Mouse (Mus musculus): ENCODE results near the gene Arhgap21. TPM values are rescaled to one million over a fixed set of nuclear protein-coding genes. Genes with fewer than 3 reads are reported as not detected.
A peak's percentile ranks its signal among the peaks of the same experiment; 100 is the strongest.

The Arhgap21 gene
- total RNA-seq, 1 experiment from 2014 or later, result 62.4 TPM

GRCm38 (mm10) chr2:20902981-20903645 lies 65.6 kb downstream of the Arhgap21 start:
- ATAC-seq (replicated peaks; ENCODE audit: low read depth, poor library complexity, severe bottlenecking), result no peak

DNA sequence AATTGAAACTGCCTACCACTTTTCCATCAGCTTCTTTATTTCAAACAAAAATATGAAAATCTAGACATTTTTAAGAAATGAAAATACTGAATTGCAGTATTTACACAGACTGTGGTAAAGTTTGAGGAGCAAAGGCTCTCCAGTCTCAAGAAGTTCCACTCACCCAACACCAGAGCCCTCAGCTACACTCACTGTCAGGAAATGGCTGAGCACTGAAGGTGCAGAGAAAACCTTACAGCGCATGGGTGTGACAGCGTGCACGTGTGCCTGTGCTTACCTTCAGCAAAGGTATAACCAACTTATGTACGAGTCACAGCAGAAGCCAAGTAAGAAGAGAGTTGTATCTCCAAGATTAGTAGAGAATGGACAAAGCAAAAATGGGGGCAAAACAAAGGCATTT lies 66.8 kb downstream of the Arhgap21 start:
- ATAC-seq (replicated peaks; ENCODE audit: low read depth, poor library complexity, severe bottlenecking), result no peak

GRCm38 (mm10) chr2:20899301-20899700 lies 69.4 kb downstream of the Arhgap21 start:
- peak; percentile 93 for ATAC-seq (replicated peaks; ENCODE audit: low read depth, poor library complexity, severe bottlenecking)

DNA sequence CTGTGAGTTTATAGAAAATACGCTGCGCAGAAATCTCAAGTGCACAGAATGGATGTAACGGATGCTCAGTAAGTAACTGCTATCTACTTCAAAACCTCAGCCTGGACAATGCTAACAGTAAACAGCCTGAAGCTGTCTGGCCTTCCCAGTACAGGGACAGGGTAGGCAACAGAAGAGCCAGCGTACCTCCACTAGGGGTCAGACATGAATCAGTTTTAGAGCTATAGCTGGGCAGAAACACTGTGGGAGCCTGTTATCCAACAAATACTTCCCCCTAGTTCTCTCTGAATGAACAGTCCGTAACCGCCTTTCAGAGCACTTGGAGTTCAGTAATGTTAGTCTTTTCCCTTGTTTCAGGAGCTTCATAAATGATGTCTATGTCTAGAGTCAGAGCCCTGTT lies 70.0 kb downstream of the Arhgap21 start:
- ATAC-seq (replicated peaks; ENCODE audit: low read depth, poor library complexity, severe bottlenecking), result peak; percentile 89

DNA sequence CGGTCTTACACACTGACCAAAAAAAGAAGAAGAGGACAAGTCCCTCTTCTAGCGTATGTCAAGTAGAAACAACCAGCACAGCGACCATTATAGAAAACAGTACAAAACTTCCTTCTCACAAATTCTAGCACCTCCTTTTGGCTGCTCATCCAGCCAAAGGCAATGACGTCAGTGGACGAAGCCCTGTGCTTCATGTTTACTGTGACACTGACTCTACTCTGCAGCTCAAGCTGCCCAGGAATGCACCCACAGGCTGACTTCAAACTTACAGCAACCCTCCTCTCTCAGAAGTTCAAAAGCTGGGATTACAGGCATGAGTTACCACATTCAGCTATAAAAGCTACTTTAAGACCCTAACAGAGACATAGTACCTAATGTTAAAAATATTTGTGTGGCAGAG lies 72.2 kb downstream of the Arhgap21 start:
- ATAC-seq (replicated peaks; ENCODE audit: low read depth, poor library complexity, severe bottlenecking), result no peak

GRCm38 (mm10) chr2:20894100-20894690 lies 74.5 kb downstream of the Arhgap21 start:
- ATAC-seq (replicated peaks; ENCODE audit: low read depth, poor library complexity, severe bottlenecking), result peak; percentile 84

DNA sequence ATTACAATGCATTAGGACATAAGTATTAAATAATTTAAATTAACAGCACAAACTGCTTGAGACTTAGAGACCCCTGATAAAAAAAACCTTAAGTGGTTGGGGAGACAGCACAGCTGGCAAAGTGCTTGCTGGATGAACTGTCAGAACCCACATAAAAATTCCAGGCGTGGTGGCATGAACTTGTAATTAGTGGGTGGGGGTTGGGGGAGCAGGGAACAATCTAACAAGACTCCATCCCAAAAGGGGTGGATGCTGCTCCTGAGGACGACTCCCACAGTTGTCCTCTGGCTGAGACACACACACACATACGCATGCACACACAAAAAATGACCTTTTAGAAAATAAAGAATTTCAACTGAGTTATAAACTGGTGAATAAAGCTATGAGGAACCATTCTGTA lies 79.9 kb downstream of the Arhgap21 start:
- no peak for ATAC-seq (replicated peaks; ENCODE audit: low read depth, poor library complexity, severe bottlenecking)

DNA sequence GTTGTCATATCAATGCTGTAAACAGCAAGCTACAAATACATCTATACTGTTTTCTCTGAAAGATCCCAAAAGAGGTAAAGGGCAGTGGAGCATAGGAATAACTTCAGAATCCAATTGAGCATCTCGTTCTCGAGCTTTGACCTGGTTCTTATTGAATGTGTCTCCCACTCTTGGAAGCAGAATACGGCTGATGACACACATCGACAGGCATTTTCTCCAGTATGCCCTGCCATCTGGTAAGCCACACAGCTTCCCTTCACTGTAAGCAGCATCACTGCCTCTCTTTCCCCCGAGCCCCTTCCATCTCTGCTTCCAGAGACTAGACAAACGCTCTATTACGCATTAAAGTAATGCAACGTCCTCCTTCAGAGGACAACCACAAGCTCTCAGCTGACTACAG lies 85.4 kb downstream of the Arhgap21 start:
- no peak for ATAC-seq (replicated peaks; ENCODE audit: low read depth, poor library complexity, severe bottlenecking)

DNA sequence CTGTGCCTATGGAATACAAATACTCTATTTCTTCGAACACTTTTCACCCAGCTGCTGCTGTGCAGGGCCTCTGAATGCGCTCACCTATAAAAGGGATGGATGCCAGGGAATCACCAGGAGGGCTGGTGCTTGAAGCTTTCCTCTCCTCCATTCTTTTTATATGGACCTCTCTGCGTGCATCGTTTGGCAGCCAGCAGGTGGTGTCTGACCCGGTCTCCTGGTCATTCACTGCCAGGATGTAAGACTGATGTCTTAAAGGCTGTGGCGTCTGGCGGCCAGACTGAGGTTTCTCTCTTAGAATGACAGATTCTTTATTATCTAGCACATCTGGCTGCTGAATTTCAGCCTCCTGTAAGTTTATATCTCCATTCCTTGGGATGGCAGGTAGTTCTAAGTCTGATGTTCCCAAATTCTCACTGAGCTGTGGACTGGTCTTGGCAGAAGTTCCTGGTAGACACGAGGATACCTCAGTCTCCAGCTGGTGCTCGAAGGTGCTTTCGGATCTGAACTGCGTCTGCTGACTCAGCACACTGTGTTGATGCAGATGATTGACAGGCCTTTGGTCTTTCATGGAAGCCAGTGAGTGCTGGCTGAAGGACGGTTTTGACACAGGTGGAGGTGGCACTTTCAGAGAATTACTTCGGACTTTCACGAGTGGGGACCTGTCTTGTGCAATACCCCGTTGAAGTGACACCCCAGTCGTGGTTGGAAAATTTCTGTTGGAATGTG lies 88.6 kb downstream of the Arhgap21 start:
- no peak for ATAC-seq (replicated peaks; ENCODE audit: low read depth, poor library complexity, severe bottlenecking)

GRCm38 (mm10) chr2:20874621-20875020 lies 94.1 kb downstream of the Arhgap21 start:
- ATAC-seq (replicated peaks; ENCODE audit: low read depth, poor library complexity, severe bottlenecking), result no peak

DNA sequence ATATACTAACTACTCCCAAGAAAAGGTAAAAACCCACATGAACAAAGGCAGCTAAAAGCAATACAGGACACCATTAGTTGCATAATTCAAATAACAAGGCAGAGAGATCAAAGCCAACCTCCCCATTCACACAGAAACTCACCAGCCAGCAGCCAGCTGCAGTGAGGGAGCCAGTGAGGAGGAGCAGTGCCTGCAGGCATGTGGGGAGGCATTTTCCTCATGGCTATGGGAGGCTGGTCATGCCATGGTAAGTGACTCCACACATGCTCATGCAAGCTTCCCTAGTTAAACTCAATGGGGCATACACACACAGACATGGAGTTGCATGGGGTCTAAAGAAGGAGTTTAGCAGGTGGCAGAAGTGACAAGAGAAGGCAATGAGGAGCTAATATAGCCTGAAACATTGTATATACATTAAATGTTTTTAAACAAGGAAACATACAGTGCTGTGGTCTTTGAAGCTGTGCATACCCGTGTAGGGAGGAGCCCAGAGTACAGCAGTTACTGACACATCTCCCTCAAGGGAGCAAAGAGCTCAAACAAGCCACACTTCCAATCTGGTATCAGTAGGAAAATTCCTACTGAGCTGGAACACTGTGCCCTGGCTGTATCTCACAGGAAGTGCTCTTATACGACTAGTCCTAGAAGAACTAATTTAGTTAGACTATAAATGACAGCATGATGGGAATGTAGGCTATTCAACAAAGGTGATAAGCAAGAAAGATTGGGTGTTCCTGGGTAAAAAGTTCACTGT lies 99.3 kb downstream of the Arhgap21 start:
- no peak for ATAC-seq (replicated peaks; ENCODE audit: low read depth, poor library complexity, severe bottlenecking)

DNA sequence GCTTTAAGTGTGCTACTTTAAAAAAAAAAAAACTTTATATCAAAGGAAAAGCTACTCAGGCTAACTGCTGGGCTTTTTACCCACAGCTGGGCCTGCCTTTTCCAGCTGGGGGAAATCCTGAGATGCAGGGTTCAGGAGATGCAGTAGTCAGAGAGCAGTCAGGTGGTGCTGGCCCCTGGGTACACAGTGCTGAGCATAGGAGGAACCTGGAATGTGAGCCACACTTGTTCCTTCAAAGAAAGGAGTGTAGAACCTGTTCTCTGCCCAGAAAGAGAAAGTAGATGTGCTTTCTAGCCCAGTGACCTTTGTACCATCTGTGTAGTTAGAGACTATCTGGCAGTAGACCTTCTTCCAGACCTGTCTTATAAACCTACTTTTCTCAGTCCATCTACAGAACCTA lies 100.6 kb downstream of the Arhgap21 start:
- no peak for ATAC-seq (replicated peaks; ENCODE audit: low read depth, poor library complexity, severe bottlenecking)

GRCm38 (mm10) chr2:20865795-20866194 lies 102.9 kb downstream of the Arhgap21 start:
- no peak for ATAC-seq (replicated peaks; ENCODE audit: low read depth, poor library complexity, severe bottlenecking)

DNA sequence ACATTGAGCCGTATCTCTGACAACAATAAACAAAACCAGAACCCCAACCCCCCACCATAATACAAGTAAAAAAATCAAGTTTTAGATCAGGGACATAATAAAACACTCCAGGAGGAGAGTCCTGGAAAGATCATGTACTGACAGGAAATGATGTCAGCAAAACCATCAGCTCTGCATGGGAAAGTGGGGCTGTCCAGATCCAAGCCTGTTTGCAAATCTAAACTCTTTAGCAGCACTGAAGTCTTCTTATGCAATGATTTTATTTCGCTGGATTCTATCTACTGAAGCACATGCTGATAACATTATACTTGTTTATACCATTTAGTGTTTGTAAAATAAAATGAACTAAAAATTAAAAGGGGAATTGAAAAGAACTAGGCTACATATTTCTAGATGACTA lies 104.1 kb downstream of the Arhgap21 start:
- no peak for ATAC-seq (replicated peaks; ENCODE audit: low read depth, poor library complexity, severe bottlenecking)

DNA sequence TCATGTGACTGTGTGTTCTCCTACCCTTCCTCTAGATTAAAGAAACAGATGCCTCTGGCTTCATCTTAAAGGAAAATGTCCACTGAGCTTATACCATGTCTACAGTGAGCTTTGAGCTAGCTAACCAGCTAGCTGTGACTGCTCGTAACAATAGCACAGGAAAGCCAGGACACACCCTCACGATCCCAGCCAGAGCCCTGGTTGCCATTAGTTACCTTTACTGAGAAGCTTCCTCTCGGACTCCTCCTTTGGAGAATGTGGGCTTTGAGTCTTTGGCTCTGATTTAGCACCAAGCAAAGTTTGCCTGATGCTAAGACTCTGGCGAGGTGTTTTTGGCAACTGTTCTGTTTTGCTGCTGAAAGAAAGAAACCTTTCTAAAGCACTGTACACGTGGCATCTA lies 107.9 kb downstream of the Arhgap21 start:
- no peak for ATAC-seq (replicated peaks; ENCODE audit: low read depth, poor library complexity, severe bottlenecking)

- ATAC-seq (replicated peaks; ENCODE audit: low read depth, poor library complexity, severe bottlenecking), result no peak
Observed at GRCm38 (mm10) chr2:20849346-20849745, 119.3 kb downstream of the Arhgap21 start.

GRCm38 (mm10) chr2:20831608-20832406 lies 136.9 kb downstream of the Arhgap21 start:
- no peak for ATAC-seq (replicated peaks; ENCODE audit: low read depth, poor library complexity, severe bottlenecking)

DNA sequence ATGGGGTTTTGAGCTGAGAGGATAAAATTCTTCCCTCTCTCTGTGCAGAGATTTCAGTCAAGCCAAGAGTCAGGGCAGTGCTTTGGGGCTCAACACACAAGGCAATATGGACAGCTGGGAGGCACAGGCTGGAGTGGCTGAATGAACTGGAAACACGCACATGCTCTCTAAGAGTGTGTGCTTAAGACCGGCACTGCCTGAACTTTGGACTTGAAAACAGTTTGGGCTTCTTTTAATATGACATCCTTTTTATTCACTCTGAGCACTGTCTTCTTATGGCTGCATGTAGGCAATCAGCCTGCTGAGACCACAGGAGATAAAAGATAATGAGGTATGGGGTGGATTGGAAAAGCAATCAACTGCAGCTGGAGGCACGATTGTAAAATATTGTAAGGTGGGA lies 137.8 kb downstream of the Arhgap21 start:
- no peak for ATAC-seq (replicated peaks; ENCODE audit: low read depth, poor library complexity, severe bottlenecking)

DNA sequence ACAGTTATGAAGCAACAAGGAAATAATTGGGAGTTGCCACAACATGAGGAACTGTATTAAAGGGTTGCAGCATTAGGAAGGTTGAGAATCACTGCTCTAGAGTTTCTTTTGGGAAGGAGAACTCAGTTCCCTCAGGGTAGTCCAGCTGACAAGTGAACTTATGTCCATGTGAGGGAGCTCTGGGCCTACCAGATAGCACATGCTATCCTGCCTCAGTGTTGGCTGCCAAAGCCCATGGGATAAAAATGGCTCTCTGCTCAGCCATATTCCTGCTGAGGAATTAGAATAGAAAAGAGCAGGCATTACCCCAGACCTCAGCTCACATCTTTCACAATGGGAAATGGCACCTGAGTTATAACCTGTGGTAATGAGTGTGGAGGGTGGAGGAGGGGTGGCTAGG lies 142.4 kb downstream of the Arhgap21 start:
- no peak for ATAC-seq (replicated peaks; ENCODE audit: low read depth, poor library complexity, severe bottlenecking)

GRCm38 (mm10) chr2:20818226-20818625 lies 150.5 kb downstream of the Arhgap21 start:
- ATAC-seq (replicated peaks; ENCODE audit: low read depth, poor library complexity, severe bottlenecking), result no peak

Measured in common myeloid progenitor, adult 5-6 weeks (primary cell).